Mouse (Mus musculus) left cerebral cortex, adult 9 months (tissue): ENCODE measurements at regions not wholly inside any gene's neighbourhood (a gene's known extent, or its start where the extent isn't known, plus 50 kb on each side); places are given as distances from the start of the nearest gene placed in this dataset.

Experiments
- DNase-seq, 2 experiments: peaks; one replicate each; pipeline ENCODE4 v3.0.0; 2022; ENCODE audit warnings: low spot score in 2 of 2

DNA sequence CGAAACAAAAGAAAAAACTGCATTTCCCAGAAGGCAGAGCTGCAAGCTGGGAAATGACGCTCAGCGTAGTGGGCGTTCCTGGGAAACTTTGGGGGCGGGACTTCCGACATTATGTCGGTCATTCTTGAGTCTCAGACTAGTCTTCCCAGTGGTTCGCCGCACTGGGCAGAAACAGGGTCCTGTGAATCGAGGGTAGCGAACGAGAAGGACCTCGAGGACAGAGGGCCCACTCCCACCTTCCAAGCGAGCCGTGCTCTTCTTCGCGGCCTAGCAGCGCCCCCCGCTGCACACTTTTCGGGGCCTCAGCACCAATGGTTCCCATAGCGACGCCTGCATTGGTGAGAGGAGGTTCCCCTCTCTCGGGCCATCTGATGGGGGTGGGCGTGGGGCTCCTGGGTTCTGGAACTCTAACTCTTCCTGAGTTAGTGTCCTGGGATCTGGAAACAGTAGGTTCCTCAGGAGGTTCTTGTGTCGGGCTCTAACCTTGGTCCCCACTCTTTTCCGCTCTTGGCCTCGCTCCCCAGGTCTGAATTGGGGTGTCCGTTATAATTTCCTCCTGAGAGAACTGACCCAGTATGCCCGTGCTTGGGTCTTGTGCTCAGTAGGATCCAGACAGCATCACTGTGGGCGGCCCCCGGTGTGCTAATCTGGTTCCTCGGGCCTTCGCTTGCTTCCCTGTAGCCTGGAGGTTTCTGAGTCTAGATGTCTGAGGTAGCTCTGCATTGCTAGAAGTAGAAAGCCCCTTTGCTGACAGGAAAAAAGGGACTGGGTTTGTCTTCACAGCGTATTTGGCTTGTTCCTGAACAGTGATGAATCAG is 52.8 kb upstream of the Gramd1a start:
- DNase-seq: peak; percentile 19 to 69

DNA sequence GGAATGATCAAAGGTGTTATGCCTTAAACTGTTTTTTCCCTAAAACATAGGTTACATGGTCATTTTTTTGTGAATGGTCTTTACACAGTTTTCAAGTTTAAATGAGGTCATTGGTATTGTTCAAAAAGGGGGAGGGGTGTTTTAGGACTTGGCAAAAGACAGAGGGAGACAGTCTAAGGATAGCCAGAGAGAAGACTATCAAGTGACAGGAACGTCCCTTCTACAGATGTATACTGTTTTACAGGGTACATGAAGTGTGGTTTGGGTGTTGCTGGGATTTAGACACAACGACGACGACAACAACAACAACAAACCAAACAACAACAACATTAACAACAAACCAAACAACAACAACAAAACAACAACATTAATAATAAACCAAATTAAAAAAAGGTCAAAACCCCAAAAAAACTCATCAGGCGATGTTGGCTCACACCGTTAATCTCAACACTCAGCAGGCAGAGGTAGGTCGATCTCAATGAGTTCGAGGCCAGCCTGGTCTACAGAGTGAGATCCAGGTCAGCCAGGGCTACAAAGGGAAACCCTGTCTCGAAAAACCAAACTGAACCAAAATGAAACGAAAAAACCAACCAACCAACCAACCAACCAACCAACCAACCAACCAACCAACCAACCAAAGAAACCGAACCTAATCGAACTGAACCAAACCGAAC is 52.0 kb upstream of the Gramd1a start:
- no peak for DNase-seq
